Mouse (Mus musculus): ENCODE measurements around the gene Nt5c.
"Not testable (repeated sequence)": the region's sequence is repeated elsewhere in the genome, so short reads cannot be mapped to it uniquely, and the experiment has no call there.

Nt5c gene

GRCm38 (mm10) chr11:115491356-115492083 lies at the start of gene Nt5c:
Gene Nt5c, minus strand, starts transcription at chr11:115491862.
- peak; percentile 92 for ATAC-seq (ENCODE audit: low TSS enrichment)

DNA sequence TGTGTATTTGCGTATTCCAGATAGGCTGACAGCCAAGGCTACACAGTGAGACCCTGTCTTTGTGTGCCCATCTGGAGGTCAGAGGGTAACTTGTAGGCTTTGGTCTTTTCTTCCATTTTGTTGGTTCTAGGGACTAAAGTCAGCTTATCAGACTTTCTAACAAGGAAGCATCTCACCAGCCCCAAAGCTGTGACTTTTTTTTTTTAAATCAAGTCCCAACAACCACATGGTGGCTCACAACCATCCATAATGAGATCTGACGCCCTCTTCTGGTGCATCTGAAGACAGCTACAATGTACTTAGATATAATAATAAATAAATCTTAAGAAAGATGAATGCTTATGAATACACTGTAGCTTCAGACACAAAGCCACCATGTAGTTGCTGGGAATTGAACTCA lies 46.4 kb upstream of the Nt5c start:
- ATAC-seq (ENCODE audit: low TSS enrichment): no peak

DNA sequence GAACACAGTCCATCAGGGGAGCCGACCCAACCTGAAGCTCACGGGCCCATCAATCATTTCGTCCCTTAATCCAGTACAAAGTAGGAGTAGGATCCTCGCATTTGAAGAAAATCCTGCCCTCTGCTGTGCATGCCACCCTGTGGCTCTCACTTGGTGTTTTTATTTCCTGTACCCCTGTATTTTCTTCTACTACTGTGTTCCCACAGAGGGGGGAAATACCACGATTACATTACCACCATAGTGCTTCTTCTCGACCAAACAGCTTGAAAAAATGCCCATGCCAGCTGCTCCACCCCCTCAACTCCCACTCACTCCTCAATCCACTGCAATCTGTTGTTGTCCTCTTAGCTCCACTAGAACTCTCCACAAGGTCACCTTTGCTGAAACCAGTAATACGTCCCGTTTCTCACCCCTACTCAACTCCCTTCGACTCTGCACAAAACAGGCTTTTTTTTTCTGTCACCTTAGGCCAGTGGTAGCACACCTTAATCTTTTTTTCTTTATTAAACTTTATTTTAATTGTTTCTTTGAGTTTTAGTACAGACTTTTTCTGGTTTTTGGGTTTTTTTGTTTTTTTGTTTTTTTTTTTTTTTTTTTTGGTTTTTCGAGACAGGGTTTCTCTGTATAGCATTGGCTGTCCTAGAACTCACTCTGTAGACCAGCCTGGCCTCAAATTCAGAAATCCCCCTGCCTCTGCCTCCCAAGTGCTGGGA lies 45.4 kb upstream of the Nt5c start:
- ATAC-seq (ENCODE audit: low TSS enrichment): peak; percentile 26; the same call in 1 of the 2 replicates

GRCm38 (mm10) chr11:115536038-115536681 lies 44.5 kb upstream of the Nt5c start, which contains the start of gene Sumo2:
Gene Sumo2, minus strand, starts transcription at chr11:115536276.
- ATAC-seq (ENCODE audit: low TSS enrichment): peak; percentile 64

GRCm38 (mm10) chr11:115535401-115536037 lies 43.9 kb upstream of the Nt5c start:
- peak; percentile 76 for ATAC-seq (ENCODE audit: low TSS enrichment)

DNA sequence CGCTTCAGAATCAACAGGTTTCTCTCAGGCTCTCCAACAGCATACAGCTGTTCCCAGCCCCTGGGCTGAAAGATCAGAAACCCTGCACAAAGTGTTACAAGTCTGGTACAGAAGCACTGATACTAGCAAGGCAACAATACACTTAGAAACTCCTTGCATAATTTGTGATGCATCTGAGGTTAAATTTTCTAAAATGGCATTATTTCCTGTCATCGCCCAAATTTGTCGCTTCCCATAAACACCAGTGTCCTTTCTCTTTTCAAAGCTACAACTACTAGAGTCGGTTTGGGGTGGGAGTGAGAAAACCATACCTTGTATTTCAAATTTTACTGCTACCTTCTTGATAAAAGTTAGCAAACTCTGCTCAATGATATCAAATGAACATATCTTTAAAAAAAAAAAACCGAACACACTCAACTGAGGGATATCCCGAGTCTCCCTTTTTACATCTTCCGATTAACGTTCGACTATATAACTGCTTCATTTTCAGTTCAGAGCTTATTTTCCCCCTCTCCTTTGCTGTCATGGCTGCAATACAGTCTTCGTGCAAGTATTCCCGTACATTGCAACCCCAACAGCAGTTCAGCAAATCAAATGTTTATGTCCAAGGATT lies 43.2 kb upstream of the Nt5c start:
- ATAC-seq (ENCODE audit: low TSS enrichment): no peak

GRCm38 (mm10) chr11:115526446-115526845 lies 34.8 kb upstream of the Nt5c start:
- not testable (repeated sequence) for ATAC-seq (ENCODE audit: low TSS enrichment)

DNA sequence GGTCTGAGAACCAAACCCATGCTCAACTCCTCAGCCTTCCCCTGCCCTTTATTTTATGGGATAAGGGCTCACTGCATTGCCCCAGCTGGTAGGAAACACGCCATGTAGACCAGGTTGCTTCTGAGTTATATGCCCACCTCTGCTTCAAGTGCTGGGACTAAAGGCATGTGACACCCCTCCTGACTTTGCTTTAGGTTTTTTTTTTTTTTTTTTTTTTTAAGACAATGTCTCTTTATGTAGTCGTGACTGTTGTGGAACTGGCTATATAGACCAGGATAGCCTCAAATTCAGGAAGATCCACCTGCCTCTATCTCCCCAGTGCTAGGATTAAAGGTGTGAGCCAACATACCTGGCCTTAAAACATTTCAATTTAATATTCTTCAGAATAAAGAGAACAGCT lies 31.0 kb upstream of the Nt5c start:
- ATAC-seq (ENCODE audit: low TSS enrichment): no peak

- ATAC-seq (ENCODE audit: low TSS enrichment): no peak
Measured at GRCm38 (mm10) chr11:115522238-115522637, 30.6 kb upstream of the Nt5c start.

- ATAC-seq (ENCODE audit: low TSS enrichment): no peak
Measured at GRCm38 (mm10) chr11:115521080-115521479, 29.4 kb upstream of the Nt5c start.

DNA sequence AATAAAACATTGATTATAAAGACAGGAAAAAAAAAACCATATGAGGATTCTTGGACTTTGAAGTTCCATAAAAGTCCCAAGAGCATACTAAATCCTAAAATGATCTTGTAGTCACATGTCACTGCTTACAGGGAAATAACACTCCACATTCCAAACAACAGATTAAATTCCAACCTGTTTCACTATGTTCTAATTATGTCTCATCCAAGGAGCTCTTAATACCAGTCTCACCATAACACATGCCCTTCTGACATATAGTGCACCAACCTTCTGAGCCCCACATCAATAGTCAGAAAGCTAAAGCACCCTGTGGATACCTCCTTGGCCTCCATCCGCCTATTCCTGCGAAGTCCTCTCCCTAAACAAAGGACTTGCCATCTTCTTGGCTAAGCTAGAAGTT lies 28.6 kb upstream of the Nt5c start:
- ATAC-seq (ENCODE audit: low TSS enrichment): 0 out of 2 replicates have a peak, but pooled peaks have one; percentile 7

- ATAC-seq (ENCODE audit: low TSS enrichment): no peak
Measured at GRCm38 (mm10) chr11:115519581-115519980, 27.9 kb upstream of the Nt5c start.

- peak; percentile 22; the same call in 1 of the 2 replicates for ATAC-seq (ENCODE audit: low TSS enrichment)
Measured at GRCm38 (mm10) chr11:115518693-115519092, 27.0 kb upstream of the Nt5c start.

GRCm38 (mm10) chr11:115516942-115517341 lies 25.3 kb upstream of the Nt5c start:
- no peak for ATAC-seq (ENCODE audit: low TSS enrichment)

GRCm38 (mm10) chr11:115515021-115515420 lies 23.4 kb upstream of the Nt5c start:
- ATAC-seq (ENCODE audit: low TSS enrichment): no peak

GRCm38 (mm10) chr11:115514238-115514663 lies 22.6 kb upstream of the Nt5c start, which contains the start of gene Jpt1:
Gene Jpt1, minus strand, starts transcription at chr11:115514387.
- ATAC-seq (ENCODE audit: low TSS enrichment): peak; percentile 88

DNA sequence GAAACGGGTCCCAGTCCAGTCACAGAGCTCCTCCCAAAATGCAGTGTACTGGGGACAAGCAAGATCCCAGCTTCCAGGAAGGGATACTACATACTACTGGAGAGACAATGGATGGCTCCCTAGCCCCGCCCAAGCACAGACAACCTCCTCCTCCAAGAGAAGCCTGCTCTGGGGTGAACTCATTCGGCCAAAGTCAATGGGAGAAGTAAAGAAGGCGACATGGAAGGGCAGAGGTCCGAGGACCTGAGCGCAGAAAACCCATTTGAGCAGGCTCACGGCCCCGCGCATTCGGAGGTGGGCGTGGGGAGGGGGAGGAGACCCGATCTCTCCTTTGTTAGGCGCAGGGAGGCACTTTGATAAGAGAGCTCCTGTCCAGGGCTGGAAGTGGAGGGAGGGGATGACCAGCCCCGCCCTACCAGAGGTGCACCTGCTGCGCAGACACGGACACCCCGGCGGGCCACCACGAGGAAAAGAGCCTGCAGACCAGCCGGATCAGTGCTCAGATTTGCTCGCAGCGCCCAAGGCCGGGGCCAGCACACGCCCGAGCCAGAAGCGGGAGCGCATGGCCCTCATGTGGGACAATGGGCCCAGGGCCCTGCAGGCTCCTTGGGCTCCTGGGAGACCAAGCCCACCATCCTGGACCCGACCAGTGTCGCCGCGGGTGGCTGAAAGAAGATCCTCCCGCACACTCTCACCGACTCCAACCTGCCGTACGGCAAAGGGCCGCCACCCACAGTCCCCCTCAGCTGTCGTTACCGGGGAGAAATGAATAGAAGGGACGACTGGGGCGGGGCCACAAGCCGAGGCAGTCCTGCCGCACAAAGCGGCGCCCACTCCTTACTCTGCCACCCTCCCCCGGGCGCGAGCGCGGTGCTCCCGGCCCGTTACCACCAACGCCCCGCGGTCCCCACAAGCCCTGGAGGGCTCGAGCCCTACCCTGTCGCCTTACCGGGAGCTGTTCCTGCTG lies 21.9 kb upstream of the Nt5c start:
- ATAC-seq (ENCODE audit: low TSS enrichment): peak; percentile 45

DNA sequence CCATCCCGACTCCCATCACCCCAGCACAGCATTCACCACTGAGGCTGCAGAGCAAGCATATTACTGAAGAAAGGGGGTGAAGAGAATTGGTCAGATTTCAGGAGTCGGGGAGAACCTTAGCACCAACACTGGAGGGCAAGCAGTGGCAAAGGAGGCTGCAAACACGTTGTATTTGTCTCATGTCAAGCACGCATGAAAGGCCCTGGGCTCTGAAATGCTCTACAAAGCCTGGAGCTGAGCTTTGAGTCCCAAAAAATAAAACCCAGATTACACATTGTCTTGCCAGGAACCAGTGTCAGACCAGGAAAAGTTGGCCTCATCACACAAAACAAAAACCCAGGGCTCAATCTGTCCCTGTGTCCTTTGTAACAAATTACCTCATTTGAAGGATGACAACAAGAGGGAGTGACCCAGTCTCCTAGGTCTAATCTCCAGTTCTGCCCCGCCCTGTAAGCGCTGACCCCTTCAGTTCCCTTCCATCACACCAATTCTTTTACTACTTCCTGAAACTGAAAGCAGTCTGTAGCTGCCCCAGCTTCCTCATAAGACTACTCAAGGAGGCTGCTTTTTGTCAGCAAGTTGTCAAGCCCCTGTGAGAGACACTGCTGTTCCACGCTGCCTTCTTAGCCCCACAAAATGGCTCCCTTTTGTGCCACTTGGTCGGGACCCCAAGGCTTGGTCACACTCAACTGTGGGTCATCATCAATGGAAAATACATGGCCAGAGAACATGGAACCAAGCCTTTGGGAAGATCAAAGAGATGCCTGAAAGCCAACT lies 20.9 kb upstream of the Nt5c start:
- ATAC-seq (ENCODE audit: low TSS enrichment): no peak

- ATAC-seq (ENCODE audit: low TSS enrichment): no peak
Measured at GRCm38 (mm10) chr11:115512004-115512403, 20.3 kb upstream of the Nt5c start.

- ATAC-seq (ENCODE audit: low TSS enrichment): no peak
Measured at GRCm38 (mm10) chr11:115511121-115511520, 19.5 kb upstream of the Nt5c start.
